9 mouse cellular contexts compared by ENCODE assay signal in the genomic region with DNA sequence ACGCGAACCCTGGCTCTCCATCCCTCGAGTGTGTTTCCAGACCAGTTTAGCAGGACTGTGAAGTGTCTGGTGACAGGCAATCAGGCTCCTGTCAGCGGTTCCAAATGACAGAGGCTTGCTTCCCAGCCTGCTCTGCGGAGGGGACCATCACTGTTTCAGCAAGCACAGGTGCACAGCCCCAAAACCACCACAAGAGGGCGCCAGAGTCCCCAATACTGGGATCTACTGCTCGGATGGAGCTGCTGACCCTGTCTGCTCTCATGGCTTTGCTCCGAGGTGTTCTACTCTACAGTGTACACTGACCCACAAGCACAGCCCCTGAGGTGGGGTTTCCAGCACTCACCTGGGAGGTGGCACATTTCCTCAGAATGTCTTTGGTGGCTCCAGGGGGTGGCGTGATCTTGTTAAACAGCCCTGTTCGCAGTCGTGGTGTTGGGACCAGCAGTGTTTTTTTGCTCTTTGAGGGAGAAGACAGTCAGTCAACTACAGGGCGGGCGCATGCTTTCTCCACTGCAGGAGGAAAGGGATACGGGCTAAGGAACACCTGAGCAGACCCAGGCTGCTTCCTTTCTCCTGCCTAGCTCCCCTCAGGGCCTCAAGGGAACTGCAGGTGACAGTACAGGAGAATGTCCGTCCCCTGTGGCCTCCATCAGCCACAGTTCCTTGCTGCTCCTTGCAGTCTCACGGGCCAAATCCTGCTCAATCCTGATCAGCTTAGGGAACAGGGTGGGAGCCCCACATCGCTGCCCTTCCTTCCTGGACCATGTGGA. TPM values are rescaled to one million over a fixed set of nuclear protein-coding genes. Genes with fewer than 3 reads are reported as not detected.
DNase-seq lines count a peak whose midpoint lies in the region; ATAC-seq lines count a peak whose summit lies in the region.
"Had no signal": no experiment of that assay in that cellular context is flagged by ENCODE, and none has a peak within 500 bp of the region (broad histone marks: within the 10 kb centered on the region; RNA-seq: fewer than 3 reads in every experiment).

No protein-coding gene starts in this region.

- 49% methylated on average over 17 of the region's 17 CpGs for WGBS in intestine, embryonic 14.5 days
- WGBS in intestine, embryonic 16.5 days, result 48% methylated on average over 17 of the region's 17 CpGs
- 52% methylated on average over 17 of the region's 17 CpGs for WGBS in midbrain, embryonic 12.5 days

- no peak overlapping the region for H3K27ac ChIP-seq in intestine, embryonic 14.5 days (ENCODE audit: low read depth)
- no peak overlapping the region for H3K27ac ChIP-seq in intestine, embryonic 16.5 days (ENCODE audit: low read length)
- no peak overlapping the region for H3K27ac ChIP-seq in midbrain, embryonic 12.5 days (replicated peaks)
- H3K27ac ChIP-seq: neural tube, embryonic 13.5 days had no signal

- peaks cover 9% of the 10 kb centered on the region for H3K4me1 ChIP-seq in intestine, embryonic 14.5 days (replicated peaks; ENCODE audit: control insufficient read depth, insufficient read depth, low read length)
- H3K4me1 ChIP-seq in intestine, embryonic 16.5 days (ENCODE audit: control insufficient read depth, insufficient read depth, low read length), result peaks cover 9% of the 10 kb centered on the region
- H3K4me1 ChIP-seq in midbrain, embryonic 12.5 days, result peaks cover 13% of the 10 kb centered on the region

- H3K4me3 ChIP-seq in intestine, embryonic 14.5 days (ENCODE audit: low read depth, low read length), result no peak overlapping the region
- no peak overlapping the region for H3K4me3 ChIP-seq in intestine, embryonic 16.5 days (ENCODE audit: low read length)
- H3K4me3 ChIP-seq in midbrain, embryonic 12.5 days, result no peak overlapping the region
- H3K4me3 ChIP-seq: neural tube, embryonic 13.5 days had no signal

- DNase-seq in intestine, embryonic 14.5 days (ENCODE audit: low spot score), result peak; percentile 93
- peak; percentile 55 for DNase-seq in cerebellum, adult 11-12 months
- peak; percentile 64 to 87 for DNase-seq in layer of hippocampus, postnatal 25 days (ENCODE audit: extremely low spot score in 1 of 2, low spot score in 1 of 2)
- peak; percentile 47 to 53 for DNase-seq in spleen, postnatal 36 days (ENCODE audit: low spot score in 2 of 2)

- no peak for ATAC-seq in intestine, embryonic 14.5 days (replicated peaks; ENCODE audit: low FRiP score, low TSS enrichment, low read depth)
- no peak for ATAC-seq in intestine, embryonic 16.5 days
- peak; percentile 60 for ATAC-seq in frontal cortex, adult (ENCODE audit: low TSS enrichment)
- ATAC-seq in hematopoietic stem cell, adult 5-6 weeks (replicated peaks in 1 of 2; ENCODE audit: insufficient read depth in 1 of 2, low FRiP score in 2 of 2, low TSS enrichment in 1 of 2, low read depth in 1 of 2, poor library complexity in 2 of 2, severe bottlenecking in 2 of 2), result peak; percentile 38 to 43; a peak in 1 of 4 replicates
- 0 out of 2 replicates have a peak, but pooled peaks have one; percentile 28 for ATAC-seq in midbrain, embryonic 12.5 days (ENCODE audit: low FRiP score, low read depth)

- H3K9ac ChIP-seq in intestine, embryonic 14.5 days (ENCODE audit: low read length), result no peak overlapping the region
- H3K9ac ChIP-seq in intestine, embryonic 16.5 days (ENCODE audit: low read depth, low read length), result no peak overlapping the region
- H3K9ac ChIP-seq in midbrain, embryonic 12.5 days (replicated peaks), result no peak overlapping the region
- H3K9ac ChIP-seq: neural tube, embryonic 13.5 days had no signal

- peaks cover 61% of the 10 kb centered on the region for H3K36me3 ChIP-seq in intestine, embryonic 14.5 days (ENCODE audit: control insufficient read depth, insufficient read depth, low read length)
- peaks cover 19% of the 10 kb centered on the region for H3K36me3 ChIP-seq in intestine, embryonic 16.5 days (ENCODE audit: control insufficient read depth, insufficient read depth, low read length)
- peaks cover 60% of the 10 kb centered on the region for H3K36me3 ChIP-seq in midbrain, embryonic 12.5 days

- H3K4me2 ChIP-seq in intestine, embryonic 14.5 days (ENCODE audit: low read length), result no peak overlapping the region
- H3K4me2 ChIP-seq in intestine, embryonic 16.5 days (ENCODE audit: low read depth, low read length), result no peak overlapping the region
- no peak overlapping the region for H3K4me2 ChIP-seq in midbrain, embryonic 12.5 days (replicated peaks)
- H3K4me2 ChIP-seq: neural tube, embryonic 13.5 days had no signal

- H3K9me3 ChIP-seq in intestine, embryonic 14.5 days (ENCODE audit: control insufficient read depth, low read length), result no peaks in the 10 kb centered on the region
- H3K9me3 ChIP-seq in intestine, embryonic 16.5 days (ENCODE audit: control insufficient read depth, low read length), result no peaks in the 10 kb centered on the region
- no peaks in the 10 kb centered on the region for H3K9me3 ChIP-seq in midbrain, embryonic 12.5 days
- H3K9me3 ChIP-seq: neural tube, embryonic 13.5 days had no signal

- no peaks in the 10 kb centered on the region for H3K27me3 ChIP-seq in intestine, embryonic 14.5 days (replicated peaks; ENCODE audit: control insufficient read depth, insufficient read depth, low read length)
- no peaks in the 10 kb centered on the region for H3K27me3 ChIP-seq in intestine, embryonic 16.5 days (replicated peaks; ENCODE audit: control insufficient read depth, insufficient read depth, low read length)
- H3K27me3 ChIP-seq in midbrain, embryonic 12.5 days, result no peaks in the 10 kb centered on the region
- H3K27me3 ChIP-seq: neural tube, embryonic 13.5 days had no signal

RNA-seq across cellular contexts. Expression of gene Mthfsd, which starts 4.0 kb away (rescaled TPM):
- 59.2 and 62.9 TPM in 2 replicates for polyA plus RNA-seq in intestine, embryonic 14.5 days (2014; fragmentation: Nextera tagmentation; extraction: Ambion mirVana)
- polyA plus RNA-seq in intestine, embryonic 16.5 days (2015; fragmentation: Nextera tagmentation; extraction: Ambion mirVana), result 48.9 TPM in 2 replicates
- 7.8 and 13.6 TPM in 2 replicates for total RNA-seq in hematopoietic stem cell, adult 5-6 weeks (2017)
- total RNA-seq in layer of hippocampus, postnatal 25 days (2021), result 10 to 100 TPM; 35.4 to 40.4 TPM
- polyA plus RNA-seq in midbrain, embryonic 12.5 days (2016; fragmentation: Nextera tagmentation; extraction: Ambion mirVana), result 59.6 and 61.4 TPM in 2 replicates

RNA-seq across cellular contexts. Expression of gene Foxc2, which starts 11.7 kb away (rescaled TPM):
- 0.43 and 0.48 TPM in 2 replicates for polyA plus RNA-seq in intestine, embryonic 14.5 days (2014; fragmentation: Nextera tagmentation; extraction: Ambion mirVana)
- polyA plus RNA-seq in intestine, embryonic 16.5 days (2015; fragmentation: Nextera tagmentation; extraction: Ambion mirVana), result 0.20 and 0.22 TPM in 2 replicates
- not detected in 2 replicates for total RNA-seq in hematopoietic stem cell, adult 5-6 weeks (2017)
- under 1 TPM; 0.66 to 0.82 TPM for total RNA-seq in layer of hippocampus, postnatal 25 days (2021)
- 6.8 and 17.4 TPM in 2 replicates for polyA plus RNA-seq in midbrain, embryonic 12.5 days (2016; fragmentation: Nextera tagmentation; extraction: Ambion mirVana)

RNA-seq across cellular contexts. Expression of gene Foxf1, which starts 20.0 kb away (rescaled TPM):
- 129 and 149 TPM in 2 replicates for polyA plus RNA-seq in intestine, embryonic 14.5 days (2014; fragmentation: Nextera tagmentation; extraction: Ambion mirVana)
- polyA plus RNA-seq in intestine, embryonic 16.5 days (2015; fragmentation: Nextera tagmentation; extraction: Ambion mirVana), result 86.9 and 88.3 TPM in 2 replicates
- 0.19 TPM in 1 of 2 replicates, not detected in the other for total RNA-seq in hematopoietic stem cell, adult 5-6 weeks (2017)
- 1 to 10 TPM in 1 of 2 experiments, under 1 TPM in 1; 0.87 to 1.0 TPM for total RNA-seq in layer of hippocampus, postnatal 25 days (2021)
- polyA plus RNA-seq in midbrain, embryonic 12.5 days (2016; fragmentation: Nextera tagmentation; extraction: Ambion mirVana), result 0.24 and 0.33 TPM in 2 replicates

RNA-seq across cellular contexts. Expression of gene Foxl1, which starts 23.5 kb away (rescaled TPM):
- 6.5 and 7.7 TPM in 2 replicates for polyA plus RNA-seq in intestine, embryonic 14.5 days (2014; fragmentation: Nextera tagmentation; extraction: Ambion mirVana)
- polyA plus RNA-seq in intestine, embryonic 16.5 days (2015; fragmentation: Nextera tagmentation; extraction: Ambion mirVana), result 5.2 and 5.8 TPM in 2 replicates
- total RNA-seq in hematopoietic stem cell, adult 5-6 weeks (2017), result not detected in 2 replicates
- not detected for total RNA-seq in layer of hippocampus, postnatal 25 days (2021)
- polyA plus RNA-seq in midbrain, embryonic 12.5 days (2016; fragmentation: Nextera tagmentation; extraction: Ambion mirVana), result 0.46 and 1.3 TPM in 2 replicates

Comparison
In these comparisons a context has a peak if more than half of its experiments do, and no peak if none do; other contexts are left out.
1. ATAC-seq: peak in frontal cortex, adult (single experiment), hematopoietic stem cell, adult 5-6 weeks (2 of 2) and midbrain, embryonic 12.5 days (single experiment); none in intestine, embryonic 14.5 days (single experiment) and intestine, embryonic 16.5 days (single experiment).
2. RNA of gene Foxf1, which starts 20.0 kb away (polyA plus RNA-seq): 129 to 149 TPM in intestine, embryonic 14.5 days and 86.9 to 88.3 TPM in intestine, embryonic 16.5 days; 0.24 to 0.33 TPM in midbrain, embryonic 12.5 days; every median in the first group is over 10 times any median in the second.
3. Peak in every context shown above with its lines, with median percentiles within 50 percentile points of each other: DNase-seq.